Mouse (Mus musculus): Measurements from ENCODE around the gene Acad10.

DNA sequence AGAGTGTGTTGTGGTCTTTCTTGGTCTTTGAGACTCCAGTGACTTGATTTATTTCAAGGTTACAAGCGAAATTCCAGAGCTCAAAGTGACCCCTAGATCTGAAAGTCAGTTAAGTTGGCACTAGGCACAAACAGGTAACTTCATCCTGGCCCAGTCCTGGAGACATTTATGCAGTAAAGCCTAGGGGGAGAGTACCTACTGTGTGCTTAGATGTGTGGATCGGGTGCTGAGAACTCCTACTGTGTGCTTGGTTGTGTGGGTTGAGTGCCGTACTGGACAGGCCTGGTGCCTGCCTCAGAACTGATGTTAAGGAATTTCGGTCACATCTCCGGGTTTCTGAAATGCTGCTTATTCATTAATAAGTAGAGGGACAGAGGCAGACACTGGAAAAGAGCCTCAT, 1.2 kb upstream of the Acad10 start:
- TF ChIP-seq CTCF (IDR thresholded peaks at IDR 0.05; ENCODE audit: extremely low read depth, insufficient read length, insufficient replicate concordance, low read depth, low read length) (no peak), POLR2A (IDR thresholded peaks at IDR 0.05; ENCODE audit: low read depth, low read length) (no peak)
